Mouse (Mus musculus): ENCODE measurements at regions not wholly inside any gene's neighbourhood (a gene's known extent, or its start where the extent isn't known, plus 50 kb on each side); places are given as distances from the start of the nearest gene placed in this dataset.

DNA sequence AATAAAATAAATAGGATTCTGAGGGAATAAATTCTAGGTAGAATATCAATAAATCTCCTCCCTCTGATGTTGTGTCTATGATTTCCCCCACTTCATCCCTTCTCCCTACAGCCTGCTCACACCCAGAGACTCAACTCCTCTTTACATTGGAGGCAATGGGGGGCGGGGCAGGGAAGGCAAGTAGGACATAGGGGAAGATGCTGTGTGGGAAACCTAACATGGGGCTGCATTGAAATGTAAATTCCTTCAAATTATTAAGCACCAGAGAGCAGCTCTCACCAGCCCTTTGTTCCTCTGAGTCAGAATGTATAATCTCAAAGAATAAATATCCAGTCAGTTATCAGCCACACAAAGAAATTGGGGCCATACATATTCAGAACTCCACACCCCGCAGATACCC lies 91.6 kb downstream of the Nuf2 start:
- H3K4me1 ChIP-seq (ENCODE audit: control insufficient read depth, insufficient read depth, insufficient read length, low read length) = no peaks in the 10 kb centered on the region
- TF ChIP-seq POLR2A (IDR thresholded peaks at IDR 0.05; ENCODE audit: low read depth, low read length) (no peak), CTCF (IDR thresholded peaks at IDR 0.05; ENCODE audit: extremely low read depth, insufficient read length, insufficient replicate concordance, low read depth, low read length) (no peak)
- no peak overlapping the region for H3K27ac ChIP-seq (ENCODE audit: insufficient read depth, low read depth, low read length)
- no peak overlapping the region for H3K4me3 ChIP-seq (ENCODE audit: low read depth, low read length)
- WGBS = 68% methylated on average over 2 of the region's 2 CpGs
- no peaks in the 10 kb centered on the region for H3K27me3 ChIP-seq (ENCODE audit: control insufficient read depth, insufficient read depth, low read length)
- H3K36me3 ChIP-seq (ENCODE audit: control insufficient read depth, insufficient read depth, low read length) = no peaks in the 10 kb centered on the region

DNA sequence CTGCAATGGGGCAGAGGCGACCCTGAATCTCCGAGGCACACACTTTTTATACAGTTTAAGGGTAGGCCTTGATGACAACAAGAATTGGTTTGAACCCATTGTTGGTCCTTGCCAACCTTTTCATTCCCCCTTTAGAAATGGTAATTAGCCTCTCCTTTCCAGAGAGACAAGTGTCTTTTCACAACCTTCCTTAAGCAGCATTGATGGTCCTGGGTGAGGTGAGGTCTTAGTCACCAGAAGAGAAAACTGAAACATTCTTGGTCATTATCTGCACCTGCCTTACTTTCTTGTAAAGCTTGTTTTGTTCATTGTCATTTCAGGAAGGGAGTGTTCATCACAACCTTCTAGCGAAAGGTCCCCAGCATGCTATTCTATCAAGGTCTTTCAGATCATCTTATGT lies 93.3 kb downstream of the Nuf2 start:
- H3K27ac ChIP-seq (ENCODE audit: insufficient read depth, low read depth, low read length) = no peak overlapping the region
- TF ChIP-seq POLR2A (IDR thresholded peaks at IDR 0.05; ENCODE audit: low read depth, low read length) (no peak), CTCF (IDR thresholded peaks at IDR 0.05; ENCODE audit: extremely low read depth, insufficient read length, insufficient replicate concordance, low read depth, low read length) (no peak)
- no peaks in the 10 kb centered on the region for H3K27me3 ChIP-seq (ENCODE audit: control insufficient read depth, insufficient read depth, low read length)
- 84% methylated on average over 3 of the region's 3 CpGs for WGBS
- no peaks in the 10 kb centered on the region for H3K4me1 ChIP-seq (ENCODE audit: control insufficient read depth, insufficient read depth, insufficient read length, low read length)
- H3K4me3 ChIP-seq (ENCODE audit: low read depth, low read length) = no peak overlapping the region
- H3K36me3 ChIP-seq (ENCODE audit: control insufficient read depth, insufficient read depth, low read length) = no peaks in the 10 kb centered on the region

DNA sequence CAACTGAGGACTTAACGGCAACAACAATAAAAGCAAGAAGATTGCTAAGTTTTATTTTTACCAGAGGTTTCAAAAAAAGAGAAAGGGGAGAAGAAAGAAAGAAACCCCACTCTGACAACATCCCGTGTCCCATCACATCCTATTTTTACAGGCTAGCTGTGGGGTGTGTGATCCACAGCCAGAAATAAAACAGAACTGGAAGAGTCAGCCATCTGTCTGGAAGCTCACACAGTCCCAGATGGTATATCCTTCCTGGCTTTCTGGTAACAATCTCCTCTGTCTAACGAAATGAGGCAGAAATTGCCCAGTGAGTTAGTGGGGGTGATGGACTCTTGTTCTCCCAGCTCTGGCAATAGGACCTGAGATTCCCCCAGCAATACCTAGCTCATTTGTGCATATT lies 108.9 kb downstream of the Nuf2 start:
- WGBS = 71% methylated on average over 3 of the region's 3 CpGs
- no peak overlapping the region for H3K4me3 ChIP-seq (ENCODE audit: low read depth, low read length)
- no peaks in the 10 kb centered on the region for H3K4me1 ChIP-seq (ENCODE audit: control insufficient read depth, insufficient read depth, insufficient read length, low read length)
- no peak overlapping the region for H3K27ac ChIP-seq (ENCODE audit: insufficient read depth, low read depth, low read length)
- TF ChIP-seq POLR2A (IDR thresholded peaks at IDR 0.05; ENCODE audit: low read depth, low read length) (no peak), CTCF (IDR thresholded peaks at IDR 0.05; ENCODE audit: extremely low read depth, insufficient read length, insufficient replicate concordance, low read depth, low read length) (no peak)
- H3K27me3 ChIP-seq (ENCODE audit: control insufficient read depth, insufficient read depth, low read length) = no peaks in the 10 kb centered on the region
- H3K36me3 ChIP-seq (ENCODE audit: control insufficient read depth, insufficient read depth, low read length) = no peaks in the 10 kb centered on the region

DNA sequence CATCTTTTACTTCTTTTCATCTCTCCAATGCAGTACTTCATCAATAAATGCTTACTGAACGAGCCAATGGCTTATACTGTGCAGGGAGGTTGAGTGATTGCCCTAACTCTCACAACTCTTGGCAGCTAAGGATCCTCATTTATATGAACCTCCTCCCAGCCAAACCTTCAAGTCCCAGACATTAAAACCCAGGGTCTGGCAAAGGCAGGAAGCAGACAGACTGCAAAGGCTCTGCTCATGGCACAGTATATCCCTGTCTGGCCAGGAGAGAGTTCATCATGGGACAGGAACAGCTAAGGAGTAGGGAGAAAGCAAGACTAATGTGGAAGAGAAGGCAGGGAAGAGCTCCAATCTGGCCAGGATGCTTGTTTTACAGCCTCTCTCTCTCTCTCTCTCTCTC lies 109.6 kb downstream of the Nuf2 start:
- no peak overlapping the region for H3K4me3 ChIP-seq (ENCODE audit: low read depth, low read length)
- H3K27ac ChIP-seq (ENCODE audit: insufficient read depth, low read depth, low read length) = no peak overlapping the region
- no peak for TF ChIP-seq POLR2A (IDR thresholded peaks at IDR 0.05; ENCODE audit: low read depth, low read length)
- no peak for TF ChIP-seq CTCF (IDR thresholded peaks at IDR 0.05; ENCODE audit: extremely low read depth, insufficient read length, insufficient replicate concordance, low read depth, low read length)
- H3K27me3 ChIP-seq (ENCODE audit: control insufficient read depth, insufficient read depth, low read length) = no peaks in the 10 kb centered on the region
- H3K36me3 ChIP-seq (ENCODE audit: control insufficient read depth, insufficient read depth, low read length) = no peaks in the 10 kb centered on the region
- WGBS = 30% methylated on average over 1 of the region's 1 CpGs
- no peaks in the 10 kb centered on the region for H3K4me1 ChIP-seq (ENCODE audit: control insufficient read depth, insufficient read depth, insufficient read length, low read length)

DNA sequence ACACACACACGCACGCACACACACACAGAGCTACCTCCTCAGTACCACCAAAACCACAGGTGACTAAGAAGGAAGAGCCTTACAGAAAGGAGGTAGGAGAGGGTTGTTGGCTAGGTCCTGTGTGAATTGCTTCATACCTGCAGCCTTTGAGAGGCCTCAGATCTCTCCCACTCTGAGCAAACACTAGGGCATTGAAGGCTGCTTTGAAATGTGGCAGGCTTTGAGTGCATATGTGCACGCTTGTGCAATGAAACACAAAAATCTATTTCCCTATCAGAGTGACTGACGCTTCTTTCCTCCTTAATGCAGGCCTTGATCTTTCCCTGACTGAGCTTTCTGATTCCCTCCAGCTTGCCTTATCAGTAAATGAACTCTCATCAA lies 112.6 kb downstream of the Nuf2 start:
- Histone ChIP-seq H3K4me3 (ENCODE audit: low read depth, low read length) (no peak overlapping the region), H3K27ac (ENCODE audit: insufficient read depth, low read depth, low read length) (no peak overlapping the region), H3K4me1 (ENCODE audit: control insufficient read depth, insufficient read depth, insufficient read length, low read length) (no peaks in the 10 kb centered on the region), H3K27me3 (ENCODE audit: control insufficient read depth, insufficient read depth, low read length) (no peaks in the 10 kb centered on the region), H3K36me3 (ENCODE audit: control insufficient read depth, insufficient read depth, low read length) (no peaks in the 10 kb centered on the region)
- 54% methylated on average over 4 of the region's 4 CpGs for WGBS
- no peak for TF ChIP-seq POLR2A (IDR thresholded peaks at IDR 0.05; ENCODE audit: low read depth, low read length)
- no peak for TF ChIP-seq CTCF (IDR thresholded peaks at IDR 0.05; ENCODE audit: extremely low read depth, insufficient read length, insufficient replicate concordance, low read depth, low read length)

GRCm38 (mm10) chr1:169417979-169418664 lies 113.1 kb downstream of the Nuf2 start:
- no peaks in the 10 kb centered on the region for H3K27me3 ChIP-seq (ENCODE audit: control insufficient read depth, insufficient read depth, low read length)
- no peak overlapping the region for H3K27ac ChIP-seq (ENCODE audit: insufficient read depth, low read depth, low read length)
- no peaks in the 10 kb centered on the region for H3K4me1 ChIP-seq (ENCODE audit: control insufficient read depth, insufficient read depth, insufficient read length, low read length)
- H3K36me3 ChIP-seq (ENCODE audit: control insufficient read depth, insufficient read depth, low read length) = no peaks in the 10 kb centered on the region
- WGBS = 71% methylated on average over 10 of the region's 10 CpGs
- TF ChIP-seq POLR2A (IDR thresholded peaks at IDR 0.05; ENCODE audit: low read depth, low read length) (no peak), CTCF (IDR thresholded peaks at IDR 0.05; ENCODE audit: extremely low read depth, insufficient read length, insufficient replicate concordance, low read depth, low read length) (no peak)
- no peak overlapping the region for H3K4me3 ChIP-seq (ENCODE audit: low read depth, low read length)

DNA sequence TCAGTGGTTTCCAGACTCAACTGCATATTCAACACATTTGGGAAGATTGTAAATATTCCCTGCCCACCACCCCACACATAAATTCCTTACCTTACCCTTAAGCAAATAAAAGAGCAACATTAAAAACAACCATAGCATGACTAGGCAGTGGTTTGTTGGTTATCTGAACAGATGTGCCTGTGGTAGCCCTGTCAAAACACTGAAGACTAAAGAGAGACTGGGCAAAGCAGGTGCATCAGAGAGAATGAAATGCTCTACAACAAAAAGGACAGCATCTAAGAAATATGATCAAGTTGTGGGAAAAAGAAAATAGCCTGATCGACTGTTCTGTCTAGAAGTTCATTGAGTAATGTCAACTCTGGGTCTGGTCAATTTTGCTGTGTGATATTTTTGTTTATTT lies 114.6 kb downstream of the Nuf2 start:
- TF ChIP-seq CTCF (IDR thresholded peaks at IDR 0.05; ENCODE audit: extremely low read depth, insufficient read length, insufficient replicate concordance, low read depth, low read length) (no peak), POLR2A (IDR thresholded peaks at IDR 0.05; ENCODE audit: low read depth, low read length) (no peak)
- 80% methylated on average over 1 of the region's 1 CpGs for WGBS
- H3K4me1 ChIP-seq (ENCODE audit: control insufficient read depth, insufficient read depth, insufficient read length, low read length) = no peaks in the 10 kb centered on the region
- no peak overlapping the region for H3K4me3 ChIP-seq (ENCODE audit: low read depth, low read length)
- no peak overlapping the region for H3K27ac ChIP-seq (ENCODE audit: insufficient read depth, low read depth, low read length)
- H3K27me3 ChIP-seq (ENCODE audit: control insufficient read depth, insufficient read depth, low read length) = no peaks in the 10 kb centered on the region
- H3K36me3 ChIP-seq (ENCODE audit: control insufficient read depth, insufficient read depth, low read length) = no peaks in the 10 kb centered on the region
